Mouse (Mus musculus): Measurements from ENCODE around the gene Iqch. TPM values are rescaled to one million over a fixed set of nuclear protein-coding genes. Genes with fewer than 3 reads are reported as not detected.

Iqch gene
- total RNA-seq, 2 experiments from 2014 or later, result 0.15 TPM; not detected in 1

- no peak for DNase-seq
Observed at GRCm38 (mm10) chr9:63492291-63492690, 110.0 kb downstream of the Iqch start.

DNA sequence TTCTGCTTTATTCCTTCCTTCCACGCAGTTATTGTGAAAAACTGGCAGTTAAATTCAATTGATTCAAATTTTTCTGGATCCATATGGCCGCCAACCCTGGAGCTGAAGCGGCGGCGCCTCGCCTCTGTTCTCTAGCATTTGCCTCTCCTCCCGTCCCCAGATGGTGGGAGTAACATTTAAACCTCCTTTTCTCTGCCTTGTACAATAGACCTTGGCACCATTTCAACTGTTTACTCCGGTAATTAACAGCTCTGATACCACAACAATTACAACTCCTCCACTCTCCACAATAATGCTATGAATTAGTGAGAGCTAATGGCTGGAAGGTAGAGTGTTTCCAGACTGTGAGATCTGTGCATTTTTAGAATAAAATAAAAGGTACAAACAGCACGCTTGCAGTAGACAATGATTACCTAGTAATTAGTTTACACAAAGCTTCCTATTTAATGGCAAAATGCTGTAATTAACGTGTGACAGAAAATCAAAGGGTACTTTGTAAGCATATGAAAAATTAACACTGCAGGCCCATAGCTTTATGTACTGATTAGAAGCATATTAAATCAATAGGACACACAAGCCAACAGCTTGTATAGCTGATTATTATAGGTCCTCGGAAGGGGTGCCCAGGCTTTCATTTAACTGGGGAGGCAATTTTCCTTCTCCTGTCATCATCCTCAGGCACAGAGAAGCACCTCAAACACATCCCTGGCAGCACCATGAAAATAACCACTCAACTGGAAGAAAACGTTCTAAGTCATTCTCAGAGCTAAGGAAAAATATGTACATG lies 111.6 kb downstream of the Iqch start:
- DNase-seq, result peak; percentile 18 to 21

GRCm38 (mm10) chr9:63489156-63489555 lies 113.1 kb downstream of the Iqch start:
- no peak for DNase-seq

GRCm38 (mm10) chr9:63465561-63465960 lies 136.7 kb downstream of the Iqch start:
- DNase-seq, result no peak

GRCm38 (mm10) chr9:63462296-63462695 lies 140.0 kb downstream of the Iqch start:
- DNase-seq, result peak; percentile 20 to 60

GRCm38 (mm10) chr9:63456401-63456800 lies 145.9 kb downstream of the Iqch start:
- DNase-seq, result no peak

GRCm38 (mm10) chr9:63454341-63454740 lies 148.0 kb downstream of the Iqch start:
- DNase-seq, result no peak

GRCm38 (mm10) chr9:63450531-63451030 lies 151.7 kb downstream of the Iqch start:
- DNase-seq, result no peak

- no peak for DNase-seq
Observed at GRCm38 (mm10) chr9:63443695-63444094, 158.6 kb downstream of the Iqch start.

DNA sequence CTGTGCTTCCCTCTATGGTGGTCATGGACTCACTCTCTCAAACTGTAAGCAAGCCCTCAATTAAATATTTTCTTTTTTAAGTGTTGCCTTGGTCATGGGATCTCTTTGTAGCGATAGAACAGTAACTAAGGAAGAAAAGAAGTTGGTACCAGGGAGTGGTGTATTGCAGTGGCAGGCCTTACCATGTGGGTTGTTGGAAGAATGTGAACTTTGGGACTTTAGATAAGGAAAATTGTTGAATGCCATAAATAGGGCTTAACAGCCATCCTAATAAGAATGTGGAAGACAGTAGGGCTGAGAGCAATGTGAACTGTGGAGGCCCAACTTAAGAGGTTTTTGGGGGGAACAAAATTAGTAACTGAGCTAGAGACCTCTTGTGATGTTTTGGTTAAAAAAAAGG lies 171.6 kb downstream of the Iqch start:
- no peak for DNase-seq

DNA sequence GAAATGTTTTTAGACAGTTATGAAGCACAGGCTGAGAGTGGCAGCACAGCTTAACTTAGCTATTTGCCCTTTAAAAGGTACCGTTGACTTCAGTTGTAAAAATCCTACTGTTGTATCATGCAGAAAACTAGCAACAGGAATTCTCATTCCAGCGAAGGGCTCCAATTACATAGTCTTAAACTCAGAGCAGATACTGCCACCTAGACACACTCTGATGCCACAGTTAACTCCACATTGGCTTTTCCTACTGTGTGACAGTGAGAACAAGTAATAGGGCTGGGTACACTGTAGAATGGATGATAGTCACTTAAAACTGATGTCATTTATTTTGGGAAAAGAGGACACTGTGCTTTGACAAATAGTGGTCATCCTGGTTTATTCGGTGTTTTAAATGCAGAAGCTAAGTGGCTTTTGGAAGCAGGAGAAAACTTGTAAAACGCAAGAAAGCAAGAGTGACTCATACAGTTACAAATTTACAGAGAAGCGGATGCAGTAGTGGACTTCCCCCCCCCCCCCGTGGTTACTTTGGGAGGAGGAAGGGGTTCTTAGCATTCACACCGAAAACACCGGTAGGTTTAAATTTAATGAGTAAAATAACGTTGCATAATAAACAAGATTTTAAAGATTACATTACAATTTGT lies 181.1 kb downstream of the Iqch start:
- DNase-seq, result no peak

- DNase-seq, result no peak
Observed at GRCm38 (mm10) chr9:63420396-63420795, 181.9 kb downstream of the Iqch start.

GRCm38 (mm10) chr9:63400176-63400575 lies 202.1 kb downstream of the Iqch start:
- no peak for DNase-seq

GRCm38 (mm10) chr9:63399463-63399815 lies 202.9 kb downstream of the Iqch start:
- DNase-seq, result no peak

DNA sequence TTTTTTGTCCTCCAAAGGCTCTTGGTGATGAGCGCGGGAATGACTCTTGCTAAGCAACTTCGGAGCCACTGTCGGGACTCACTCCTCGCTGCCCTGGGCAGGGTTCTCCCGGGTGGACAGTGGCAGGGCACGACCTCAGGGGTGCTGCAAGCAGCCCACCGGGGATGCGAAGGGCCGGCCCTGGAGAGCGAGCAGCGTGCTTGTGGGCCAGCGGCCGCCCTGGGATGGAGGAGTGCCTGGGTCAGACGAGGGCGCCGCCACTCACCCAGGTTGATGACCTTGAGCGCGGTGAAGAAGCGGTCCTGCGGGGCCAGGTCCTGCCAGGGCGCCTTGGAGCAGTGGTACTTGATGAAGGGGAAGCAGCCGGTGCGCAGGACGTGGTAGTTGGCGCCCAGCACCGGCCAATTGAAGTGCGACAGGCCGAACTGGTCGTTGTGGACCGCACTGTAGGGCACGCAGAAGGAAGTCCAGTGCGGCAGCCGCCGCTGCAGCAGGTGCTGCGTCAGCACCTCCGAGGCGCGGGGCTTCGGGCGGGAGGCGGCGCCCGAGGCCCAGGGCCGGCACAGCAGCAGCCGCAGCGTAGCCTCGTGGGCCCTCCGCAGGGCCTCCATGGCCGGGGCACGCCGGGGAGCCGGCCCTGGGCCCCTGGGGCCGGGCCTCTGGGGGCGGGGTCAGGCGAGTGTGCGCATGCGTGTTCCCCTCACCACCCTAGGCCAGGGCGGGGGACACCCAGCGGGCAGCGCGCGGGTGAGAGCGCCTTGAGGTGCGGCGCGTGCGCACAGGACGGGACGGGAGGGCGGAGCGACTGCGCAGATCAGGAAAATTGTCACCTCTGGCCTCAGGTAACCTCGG lies 203.5 kb downstream of the Iqch start, which contains the start of gene 2300009A05Rik:
Gene 2300009A05Rik (minus strand): TSS at position 636 of the 852 bp plus-strand sequence.
- peak; percentile 94 to 95 for DNase-seq

- no peak for DNase-seq
Observed at GRCm38 (mm10) chr9:63395612-63396011, 206.7 kb downstream of the Iqch start.

DNA sequence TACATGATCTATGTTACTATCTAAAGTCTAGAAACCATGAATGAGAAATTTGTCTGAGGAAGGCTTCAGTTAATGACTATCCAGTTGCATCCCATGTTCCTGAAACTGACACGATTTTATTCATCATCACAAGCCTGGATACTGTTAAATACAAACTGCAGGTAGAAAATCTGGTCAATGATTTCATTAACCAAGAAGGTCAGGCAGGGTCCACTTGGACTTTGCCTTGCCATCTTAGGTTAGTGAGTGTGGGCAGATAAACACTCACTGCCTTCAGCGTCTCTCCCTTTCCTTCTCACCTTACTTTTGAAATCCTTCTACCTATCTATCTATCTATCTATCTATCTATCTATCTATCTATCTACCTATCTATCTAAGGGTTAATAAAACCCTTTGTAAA lies 211.0 kb downstream of the Iqch start:
- DNase-seq, result no peak

GRCm38 (mm10) chr9:63382761-63383160 lies 219.5 kb downstream of the Iqch start:
- DNase-seq, result no peak

GRCm38 (mm10) chr9:63380326-63380725 lies 222.0 kb downstream of the Iqch start:
- no peak for DNase-seq

DNA sequence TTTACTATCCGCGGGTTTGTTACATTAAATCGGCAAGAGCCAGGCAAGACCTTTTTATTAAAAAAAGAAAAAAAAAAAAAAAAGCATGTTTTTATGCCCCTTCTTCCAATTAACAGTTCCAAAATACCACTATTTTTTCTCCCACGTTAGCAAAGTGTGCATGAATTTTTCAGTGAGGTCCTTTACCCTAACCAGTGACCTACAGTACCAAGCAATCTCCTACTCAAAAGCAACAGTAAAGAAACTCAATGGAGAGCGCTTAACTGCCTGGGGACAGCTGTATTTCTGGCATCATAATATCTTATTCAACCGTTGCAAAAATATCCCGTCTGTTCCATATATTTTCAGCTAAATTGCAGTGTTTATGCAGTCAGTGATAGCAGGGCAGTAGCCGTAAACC lies 224.1 kb downstream of the Iqch start:
- no peak for DNase-seq

GRCm38 (mm10) chr9:63377270-63378142 lies 224.8 kb downstream of the Iqch start, which contains the start of gene Map2k5:
Gene Map2k5 (minus strand): TSS chr9:63377902.
- DNase-seq, result peak; percentile 88 to 91

- DNase-seq, result no peak
Observed at GRCm38 (mm10) chr9:63373315-63373714, 229.0 kb downstream of the Iqch start.

Data from layer of hippocampus, postnatal 36 days (tissue).